Mouse (Mus musculus): ENCODE measurements around the gene Galnt13. TPM values are rescaled to one million over a fixed set of nuclear protein-coding genes. Genes with fewer than 3 reads are reported as not detected.
"Not testable (repeated sequence)": the region's sequence is repeated elsewhere in the genome, so short reads cannot be mapped to it uniquely, and the experiment has no call there.

The Galnt13 gene
- total RNA-seq, 2 experiments from 2014 or later: not detected

GRCm38 (mm10) chr2:54915088-54915670, 479.1 kb downstream of the Galnt13 start:
- no peak for ATAC-seq (replicated peaks; ENCODE audit: poor library complexity)

- no peak for ATAC-seq (replicated peaks; ENCODE audit: poor library complexity)
Observed at GRCm38 (mm10) chr2:54936369-54936768, 500.3 kb downstream of the Galnt13 start.

- no peak for ATAC-seq (replicated peaks; ENCODE audit: poor library complexity)
Observed at GRCm38 (mm10) chr2:54937306-54937705, 501.2 kb downstream of the Galnt13 start.

GRCm38 (mm10) chr2:54938075-54938474, 502.0 kb downstream of the Galnt13 start:
- ATAC-seq (replicated peaks; ENCODE audit: poor library complexity): no peak

- no peak for ATAC-seq (replicated peaks; ENCODE audit: poor library complexity)
Observed at GRCm38 (mm10) chr2:54943386-54943785, 507.3 kb downstream of the Galnt13 start.

GRCm38 (mm10) chr2:54983839-54984238, 547.7 kb downstream of the Galnt13 start:
- no peak for ATAC-seq (replicated peaks; ENCODE audit: poor library complexity)

- not testable (repeated sequence) for ATAC-seq (replicated peaks; ENCODE audit: poor library complexity)
Observed at GRCm38 (mm10) chr2:55022539-55022938, 586.4 kb downstream of the Galnt13 start.

GRCm38 (mm10) chr2:55034610-55035009, 598.5 kb downstream of the Galnt13 start:
- no peak for ATAC-seq (replicated peaks; ENCODE audit: poor library complexity)

GRCm38 (mm10) chr2:55065469-55066315, 629.6 kb downstream of the Galnt13 start:
- ATAC-seq (replicated peaks; ENCODE audit: poor library complexity): no peak

- ATAC-seq (replicated peaks; ENCODE audit: poor library complexity): no peak
Observed at GRCm38 (mm10) chr2:55085580-55085979, 649.5 kb downstream of the Galnt13 start.

GRCm38 (mm10) chr2:55088034-55088433, 651.9 kb downstream of the Galnt13 start:
- ATAC-seq (replicated peaks; ENCODE audit: poor library complexity): no peak

GRCm38 (mm10) chr2:55090332-55090731, 654.2 kb downstream of the Galnt13 start:
- no peak for ATAC-seq (replicated peaks; ENCODE audit: poor library complexity)

- no peak for ATAC-seq (replicated peaks; ENCODE audit: poor library complexity)
Observed at GRCm38 (mm10) chr2:55091495-55091894, 655.4 kb downstream of the Galnt13 start.

GRCm38 (mm10) chr2:55099100-55099499, 663.0 kb downstream of the Galnt13 start:
- no peak for ATAC-seq (replicated peaks; ENCODE audit: poor library complexity)

- ATAC-seq (replicated peaks; ENCODE audit: poor library complexity): no peak
Observed at GRCm38 (mm10) chr2:55101279-55101678, 665.2 kb downstream of the Galnt13 start.

- no peak for ATAC-seq (replicated peaks; ENCODE audit: poor library complexity)
Observed at GRCm38 (mm10) chr2:55103521-55103920, 667.4 kb downstream of the Galnt13 start.

GRCm38 (mm10) chr2:55107828-55108227, 671.7 kb downstream of the Galnt13 start:
- no peak for ATAC-seq (replicated peaks; ENCODE audit: poor library complexity)

GRCm38 (mm10) chr2:55153089-55153488, 717.0 kb downstream of the Galnt13 start:
- ATAC-seq (replicated peaks; ENCODE audit: poor library complexity): no peak

- ATAC-seq (replicated peaks; ENCODE audit: poor library complexity): no peak
Observed at GRCm38 (mm10) chr2:55164781-55165180, 728.7 kb downstream of the Galnt13 start.

Measured in megakaryocyte progenitor cell, adult 5-6 weeks (primary cell).